Mouse (Mus musculus) heart, postnatal 14 days (tissue): ENCODE measurements at regions not wholly inside any gene's neighbourhood (a gene's known extent, or its start where the extent isn't known, plus 50 kb on each side); places are given as distances from the start of the nearest gene placed in this dataset.
"Not testable (repeated sequence)": the region's sequence is repeated elsewhere in the genome, so short reads cannot be mapped to it uniquely, and the experiment has no call there.

Source experiments
- DNase-seq, 2 experiments: peaks; one replicate each; pipeline ENCODE4 v3.0.0; 2021 to 2022
- intact Hi-C: fragments of 180-260 bp; cut with DNase I; formaldehyde crosslinking; loops from one replicate; pipeline ENCODE4 v1.15.1; 2025

- no peak for DNase-seq
- intact Hi-C loops, result loop anchor here (10.0 kb wide), 1 partner anchor 369 kb away; no protein-coding TSS in a partner anchor
Observed at GRCm38 (mm10) chr7:111185954-111186353, 103.1 kb upstream of the Eif4g2 start.

GRCm38 (mm10) chr7:111183512-111183911 is 100.7 kb upstream of the Eif4g2 start:
- intact Hi-C loops, result loop anchor here (5.0 to 10.0 kb wide), 3 partner anchors 234 to 599 kb away; no protein-coding TSS in a partner anchor
- DNase-seq, result peak in 1 of 2 experiments; percentile 24

- intact Hi-C loops, result loop anchor here (1.0 to 10.0 kb wide), 5 partner anchors 59 to 787 kb away; no protein-coding TSS in a partner anchor
- peak; percentile 70 to 81 for DNase-seq
Observed at GRCm38 (mm10) chr7:111182319-111182718, 99.5 kb upstream of the Eif4g2 start.

GRCm38 (mm10) chr7:111179401-111180271 is 96.8 kb upstream of the Eif4g2 start:
- peak; percentile 63 to 78 for DNase-seq
- intact Hi-C loops, result loop anchor here (5.0 to 10.0 kb wide), 3 partner anchors 238 to 603 kb away; no protein-coding TSS in a partner anchor

- peak in 1 of 2 experiments; percentile 25 for DNase-seq
- intact Hi-C loops, result no loop called here
Observed at GRCm38 (mm10) chr7:111174393-111175124, 91.7 kb upstream of the Eif4g2 start.

- no peak for DNase-seq
Observed at GRCm38 (mm10) chr7:111172061-111172460, 89.2 kb upstream of the Eif4g2 start.

GRCm38 (mm10) chr7:111168546-111169233 is 85.9 kb upstream of the Eif4g2 start:
- intact Hi-C loops, result not testable (repeated sequence)

More at GRCm38 (mm10) chr7:111172061-111172460, 89.2 kb upstream of the Eif4g2 start:
- intact Hi-C loops, result no loop called here

GRCm38 (mm10) chr7:111164994-111165393 is 82.2 kb upstream of the Eif4g2 start:
- no peak for DNase-seq
- intact Hi-C loops, result no loop called here

More at GRCm38 (mm10) chr7:111168546-111169233, 85.9 kb upstream of the Eif4g2 start:
- not testable (repeated sequence) for DNase-seq

GRCm38 (mm10) chr7:111164276-111164675 is 81.4 kb upstream of the Eif4g2 start:
- no peak for DNase-seq
- intact Hi-C loops, result no loop called here

GRCm38 (mm10) chr7:111163861-111164260 is 81.0 kb upstream of the Eif4g2 start:
- no peak for DNase-seq
- intact Hi-C loops, result no loop called here

- intact Hi-C loops, result no loop called here
- DNase-seq, result no peak
Observed at GRCm38 (mm10) chr7:111163321-111163720, 80.5 kb upstream of the Eif4g2 start.

GRCm38 (mm10) chr7:111158791-111159286 is 76.0 kb upstream of the Eif4g2 start:
- peak; percentile 54 to 56 for DNase-seq
- intact Hi-C loops, result loop anchor here (5.0 kb wide), 2 partner anchors 37 to 102 kb away; no protein-coding TSS in a partner anchor

- intact Hi-C loops, result loop anchor here (2.0 to 5.0 kb wide), 3 partner anchors 36 to 101 kb away; partner anchors contain the start of gene Eif4g2
- no peak for DNase-seq
Observed at GRCm38 (mm10) chr7:111157754-111158325, 75.0 kb upstream of the Eif4g2 start.

GRCm38 (mm10) chr7:111157287-111157686 is 74.5 kb upstream of the Eif4g2 start:
- intact Hi-C loops, result loop anchor here (2.0 to 5.0 kb wide), 3 partner anchors 35 to 100 kb away; partner anchors contain the start of gene Eif4g2
- DNase-seq, result peak; percentile 84 to 88

- peak; percentile 48 to 72 for DNase-seq
- intact Hi-C loops, result loop anchor here (2.0 to 5.0 kb wide), 3 partner anchors 34 to 99 kb away; partner anchors contain the start of gene Eif4g2
Observed at GRCm38 (mm10) chr7:111156472-111157231, 73.8 kb upstream of the Eif4g2 start.

GRCm38 (mm10) chr7:111155995-111156394 is 73.2 kb upstream of the Eif4g2 start:
- DNase-seq, result peak; percentile 27 to 46
- intact Hi-C loops, result loop anchor here (2.0 to 5.0 kb wide), 3 partner anchors 34 to 99 kb away; partner anchors contain the start of gene Eif4g2

- DNase-seq, result no peak
- intact Hi-C loops, result no loop called here
Observed at GRCm38 (mm10) chr7:111154217-111154616, 71.4 kb upstream of the Eif4g2 start.

GRCm38 (mm10) chr7:111150540-111150939 is 67.7 kb upstream of the Eif4g2 start:
- intact Hi-C loops, result no loop called here
- no peak for DNase-seq

- intact Hi-C loops, result no loop called here
- DNase-seq, result peak in 1 of 2 experiments; percentile 27
Observed at GRCm38 (mm10) chr7:111150115-111150514, 67.3 kb upstream of the Eif4g2 start.
